Mouse (Mus musculus) lung, adult 2 months (tissue): ENCODE data around the gene Gm44579.

Experiments used
- CTCF ChIP-seq: fragments of 200-500 bp; IDR thresholded peaks from 2 replicates; pipeline ENCODE4 v1.5.1; 2011; ENCODE audit warnings: mild to moderate bottlenecking, low read length, control low read depth; ENCODE audit not compliant: insufficient read depth
- POLR2A ChIP-seq: fragments of 200-500 bp; IDR thresholded peaks from 2 replicates; pipeline ENCODE4 v1.6.1; 2011; ENCODE audit warnings: low read depth, mild to moderate bottlenecking, control low read depth, low read length, borderline replicate concordance; ENCODE audit errors: extremely low read depth

GRCm38 (mm10) chr15:98153625-98154024 lies 67.2 kb downstream of the Gm44579 start:
- TF ChIP-seq CTCF (peak; percentile 30; the same call in 1 of the 2 replicates), POLR2A (no peak)
